Mouse (Mus musculus) heart, postnatal 4 days (tissue): ENCODE data around the gene Shld2. TPM values are rescaled to one million over a fixed set of nuclear protein-coding genes. Genes with fewer than 3 reads are reported as not detected.
"Not testable (repeated sequence)": the region's sequence is repeated elsewhere in the genome, so short reads cannot be mapped to it uniquely, and the experiment has no call there.

ENCODE experiments used
- DNase-seq: peaks from one replicate; pipeline ENCODE4 v3.0.0; 2021
- total RNA-seq, 2 experiments: library from RNA; stranded (reverse); gene quantifications; 2 replicates each; pipeline ENCODE4 v1.2.3; 2021

The Shld2 gene
- total RNA-seq, 2 experiments from 2014 or later = 9.0 to 9.4 TPM

DNA sequence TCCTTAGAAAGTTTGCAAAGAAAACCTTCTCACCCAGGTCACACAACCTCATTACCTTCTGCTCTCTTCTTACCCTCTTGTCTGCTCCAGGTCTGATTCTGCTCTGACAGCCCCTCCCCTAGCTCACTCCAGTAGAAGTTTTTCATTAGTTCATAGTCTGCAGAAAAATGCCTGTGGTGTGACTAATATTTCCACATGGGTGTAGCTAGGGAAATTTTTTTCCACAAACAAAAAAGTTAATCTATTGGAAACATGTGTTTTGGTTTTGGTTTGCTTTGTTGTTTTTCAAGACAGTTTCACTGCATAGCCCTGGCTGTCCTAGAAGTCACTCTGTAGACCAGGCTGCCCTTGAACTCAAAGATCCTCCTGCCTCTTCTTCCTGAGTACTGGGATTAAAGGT is 7.8 kb upstream of the Shld2 start:
- no peak for DNase-seq

DNA sequence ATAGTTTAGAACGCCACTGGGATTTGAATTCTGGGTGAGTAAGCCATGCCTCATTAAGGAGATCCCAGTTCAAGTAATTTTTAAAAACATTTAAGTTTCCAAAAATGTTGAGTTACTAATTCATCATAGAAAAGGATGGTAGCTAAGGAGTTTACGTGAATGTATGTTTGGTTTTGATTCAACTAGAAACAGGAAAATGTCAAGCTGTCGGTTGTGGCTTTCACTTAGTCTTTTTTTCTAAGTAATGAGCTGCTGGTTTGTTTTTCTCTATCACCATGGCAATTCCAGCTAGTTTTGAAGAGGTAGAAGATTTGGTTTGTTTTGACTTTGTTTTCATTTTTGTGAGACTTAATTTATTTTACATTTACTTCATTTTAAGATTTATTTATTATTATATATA is 7.1 kb upstream of the Shld2 start:
- no peak for DNase-seq

DNA sequence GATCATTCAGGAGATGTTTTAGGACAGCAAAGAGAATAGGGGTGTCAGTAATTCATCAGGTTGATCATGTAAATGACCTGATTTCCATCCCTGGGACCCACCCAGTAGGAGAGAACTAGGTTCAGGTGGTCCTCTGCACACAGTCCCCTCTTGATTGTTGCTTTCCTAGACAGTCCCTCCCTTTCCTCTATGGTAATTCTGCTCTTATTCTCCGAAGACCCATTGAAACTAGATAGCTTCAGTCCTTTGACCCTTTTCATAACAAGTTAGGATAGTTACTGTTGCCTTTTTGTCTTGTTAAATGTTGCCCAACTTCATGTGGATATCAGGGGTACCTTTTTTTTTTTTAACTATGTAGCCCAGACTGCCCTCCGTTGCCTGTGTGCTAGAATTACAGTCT is 6.1 kb upstream of the Shld2 start:
- no peak for DNase-seq

GRCm38 (mm10) chr14:34314796-34315195 is 4.5 kb upstream of the Shld2 start:
- DNase-seq = no peak

- DNase-seq = not testable (repeated sequence)
Observed at GRCm38 (mm10) chr14:34314383-34314782, 4.1 kb upstream of the Shld2 start.

GRCm38 (mm10) chr14:34313612-34314011 is 3.3 kb upstream of the Shld2 start:
- DNase-seq = no peak

- no peak for DNase-seq
Observed at GRCm38 (mm10) chr14:34312339-34313048, 2.2 kb upstream of the Shld2 start.

- DNase-seq = no peak
Observed at GRCm38 (mm10) chr14:34311691-34312090, 1.4 kb upstream of the Shld2 start.

DNA sequence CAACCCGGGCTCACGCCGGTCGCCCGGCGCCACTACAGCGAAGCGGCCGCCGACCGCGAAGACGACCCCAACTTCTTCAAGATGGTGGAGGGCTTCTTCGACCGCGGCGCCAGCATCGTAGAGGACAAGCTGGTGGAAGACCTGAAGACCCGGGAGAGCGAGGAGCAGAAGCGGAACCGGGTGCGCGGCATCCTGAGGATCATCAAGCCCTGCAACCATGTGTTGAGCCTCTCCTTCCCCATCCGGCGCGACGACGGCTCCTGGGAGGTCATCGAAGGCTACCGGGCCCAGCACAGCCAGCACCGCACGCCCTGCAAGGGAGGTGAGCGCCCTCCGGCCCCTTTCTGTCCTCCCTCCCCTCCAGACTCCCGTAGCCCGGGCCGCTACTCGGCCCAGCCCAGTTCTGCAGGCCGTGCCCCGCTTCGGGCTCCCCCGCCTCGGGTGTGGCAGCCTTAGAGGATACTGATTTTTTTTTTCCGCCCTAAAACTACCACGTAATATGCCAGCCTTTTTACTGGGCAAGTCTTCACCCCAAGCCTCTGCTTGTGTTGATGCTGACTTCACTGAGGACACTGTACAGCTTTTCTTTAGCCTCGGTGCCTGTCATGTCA is 833 bp upstream of the Shld2 start:
- DNase-seq = peak; percentile 61

DNA sequence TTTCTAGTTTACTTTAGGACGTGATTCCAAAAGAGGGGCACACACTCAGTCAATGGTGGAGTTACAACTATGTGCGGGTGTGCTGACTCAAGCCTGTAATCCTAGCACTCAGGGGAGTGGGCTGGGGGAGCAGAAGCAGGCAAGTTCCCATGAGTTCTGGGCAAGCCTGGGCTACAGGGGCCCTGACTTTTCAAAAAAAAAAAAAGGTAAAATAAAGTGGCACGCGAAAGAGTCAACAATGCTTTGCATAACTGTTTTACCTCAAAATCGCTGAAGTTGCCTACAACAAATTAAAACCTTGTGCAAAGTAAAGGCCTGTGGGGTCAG is 423 bp downstream of the Shld2 start:
- no peak for DNase-seq

DNA sequence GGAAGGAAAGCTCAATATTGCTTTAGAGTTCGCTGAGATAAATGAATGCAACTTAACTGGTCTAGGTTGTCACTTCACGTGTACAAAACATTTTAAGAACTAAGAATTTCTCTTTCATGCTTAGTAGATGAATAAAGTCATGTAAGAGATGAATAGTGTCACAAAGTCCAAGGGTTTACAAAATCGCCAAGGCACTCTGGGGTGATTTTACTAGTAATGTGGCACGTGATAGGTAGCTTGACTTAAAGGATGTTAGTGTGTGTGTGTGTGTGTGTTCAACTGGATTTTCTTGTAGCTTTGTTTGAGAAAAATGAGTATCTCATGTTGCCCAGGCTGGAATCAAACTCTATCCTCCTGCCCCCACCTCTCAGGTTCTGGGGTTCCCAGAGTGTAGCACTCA is 1.0 kb downstream of the Shld2 start:
- DNase-seq = no peak

DNA sequence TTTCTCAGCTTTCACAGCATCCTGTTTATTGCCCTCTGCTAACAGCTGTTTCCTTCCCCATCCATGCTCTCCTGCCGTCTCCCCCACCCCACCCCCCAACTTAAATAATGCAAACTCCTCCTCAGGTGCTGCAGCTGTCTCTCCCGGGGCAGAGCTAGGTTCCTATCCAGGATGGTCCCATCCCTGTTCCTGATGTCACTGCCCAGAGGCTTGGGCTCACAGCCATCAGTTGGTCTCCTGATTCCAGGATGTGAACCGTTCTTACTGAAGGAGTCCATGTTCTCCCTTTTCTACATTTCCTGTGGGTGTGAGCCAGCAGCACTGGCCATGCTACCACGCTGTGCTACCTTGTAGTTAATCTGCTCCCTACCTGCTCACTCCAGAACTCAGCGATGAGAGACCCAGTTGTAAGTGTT is 7.0 kb downstream of the Shld2 start:
- DNase-seq = no peak

DNA sequence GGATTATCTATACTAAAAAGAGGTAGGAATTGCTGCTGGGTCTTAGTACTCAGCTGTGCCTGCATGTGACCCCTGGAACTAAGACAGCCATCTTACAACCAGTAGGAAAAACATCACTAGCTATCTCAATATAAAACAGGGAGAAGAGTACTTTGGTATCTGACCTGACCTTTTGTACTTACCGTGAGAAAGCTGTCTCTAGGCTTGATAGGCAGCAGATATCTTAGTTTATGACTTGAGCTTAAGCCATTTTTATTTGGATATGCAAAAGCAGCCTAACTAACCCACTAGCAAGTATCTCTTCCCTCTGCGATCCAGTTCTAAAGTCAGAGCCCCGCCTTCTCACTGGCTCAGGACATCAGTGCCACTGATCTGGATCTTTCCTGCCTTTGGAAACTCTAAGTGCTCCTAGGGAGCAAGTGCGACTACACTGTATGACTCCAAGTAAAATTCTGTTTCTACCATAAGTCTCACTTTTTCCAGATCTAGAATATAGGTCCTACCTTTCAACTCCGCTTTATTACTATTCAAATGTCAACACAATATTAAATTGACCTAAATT is 7.5 kb downstream of the Shld2 start:
- no peak for DNase-seq

GRCm38 (mm10) chr14:34298871-34299700 is 11.2 kb downstream of the Shld2 start:
- no peak for DNase-seq

- no peak for DNase-seq
Observed at GRCm38 (mm10) chr14:34297634-34298033, 12.7 kb downstream of the Shld2 start.

GRCm38 (mm10) chr14:34297038-34297437 is 13.3 kb downstream of the Shld2 start:
- no peak for DNase-seq

DNA sequence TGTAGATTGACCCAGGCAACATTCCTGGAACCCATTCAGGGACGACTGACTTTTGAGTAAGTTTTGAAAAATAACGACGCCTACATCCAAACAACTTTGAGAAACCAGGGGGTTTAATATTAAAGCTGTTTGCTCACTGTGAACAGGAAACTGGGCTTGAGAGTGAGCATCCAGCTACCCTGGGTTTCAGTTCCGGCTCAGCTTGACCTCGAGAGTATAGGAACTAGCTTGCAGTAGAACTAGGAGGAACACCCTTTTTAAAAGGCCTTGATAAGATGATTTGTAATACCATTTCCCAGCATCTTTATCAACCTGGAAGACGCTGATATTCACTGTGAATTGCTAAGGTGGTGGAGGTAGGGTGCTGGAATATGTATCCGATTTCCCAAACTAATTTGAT is 13.9 kb downstream of the Shld2 start:
- DNase-seq = no peak

- no peak for DNase-seq
Observed at GRCm38 (mm10) chr14:34293641-34294040, 16.7 kb downstream of the Shld2 start.

- DNase-seq = no peak
Observed at GRCm38 (mm10) chr14:34290229-34290628, 20.1 kb downstream of the Shld2 start.

DNA sequence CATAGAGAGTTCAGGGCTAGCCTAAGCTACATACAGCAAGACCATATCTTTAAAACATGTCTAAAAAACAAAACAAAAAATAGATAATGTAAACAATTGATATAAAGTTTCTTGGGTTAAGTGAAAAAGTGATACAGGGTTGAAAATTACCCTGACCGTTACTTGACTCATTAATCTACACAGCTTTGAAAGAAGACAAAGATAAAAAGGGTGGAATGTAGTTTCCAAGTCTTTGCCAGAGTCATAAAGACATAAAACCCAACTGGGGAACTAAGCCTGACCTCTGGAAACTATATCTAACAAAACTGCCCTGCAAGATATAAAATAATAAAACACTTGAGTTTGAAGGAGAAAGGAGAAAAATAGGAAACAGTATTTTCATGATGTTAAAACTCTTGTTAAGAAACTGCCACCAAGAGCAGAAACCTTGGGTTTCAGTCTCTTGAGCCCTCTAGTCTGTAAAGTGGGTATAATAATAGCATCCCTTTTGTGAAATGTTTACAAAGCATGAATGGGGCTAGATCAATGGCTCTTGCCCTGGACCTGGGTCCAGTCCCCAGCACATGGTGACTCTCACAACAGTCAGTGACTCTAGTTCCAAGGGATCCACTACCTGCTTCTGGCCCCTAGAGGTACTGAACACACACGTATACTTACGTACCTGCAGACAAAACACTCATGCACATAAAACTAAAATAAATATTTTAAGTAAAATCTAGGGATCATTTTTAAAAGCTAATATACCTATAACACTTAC is 20.9 kb downstream of the Shld2 start:
- DNase-seq = no peak

DNA sequence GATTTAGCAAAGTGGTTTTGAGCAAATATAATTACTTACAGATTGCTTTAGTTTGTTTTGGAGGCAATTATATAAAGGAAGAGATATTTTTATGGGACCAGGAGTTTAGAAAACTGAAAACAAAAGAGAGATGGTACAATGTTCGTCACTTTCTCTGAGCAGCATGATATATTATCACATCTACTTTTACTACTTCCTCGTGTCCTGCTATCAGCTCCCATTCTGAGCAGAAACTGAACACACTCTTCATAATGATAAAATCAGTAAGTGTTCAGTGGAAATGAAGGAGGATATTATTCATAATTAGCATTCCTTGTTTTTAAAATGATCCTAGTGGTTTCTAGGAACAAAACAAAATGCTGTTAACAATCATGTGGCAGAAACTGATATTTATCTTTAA is 21.9 kb downstream of the Shld2 start:
- DNase-seq = no peak

GRCm38 (mm10) chr14:34281736-34282269 is 28.5 kb downstream of the Shld2 start:
- DNase-seq = no peak
